Mouse (Mus musculus) hindbrain, embryonic 14.5 days (tissue): Measurements from ENCODE around the gene Snx32. TPM values are rescaled to one million over a fixed set of nuclear protein-coding genes. Genes with fewer than 3 reads are reported as not detected.

ENCODE experiments used
- ATAC-seq: fragments of 200-750 bp; cut with Nextera tagmentation; 2 replicates; pipeline ENCODE4 v1.8.0; 2017; ENCODE audit warnings: moderate number of reproducible peaks, mild to moderate bottlenecking, moderate TSS enrichment, moderate library complexity; ENCODE audit not compliant: low FRiP score
- DNase-seq: peaks from one replicate; pipeline ENCODE4 v3.0.0-alpha.2; 2015; ENCODE audit warnings: low spot score
- H3K27ac ChIP-seq: fragments of 300-500 bp; sonication (generic); 2 replicates; pipeline ENCODE4 v1.5.1; 2014; ENCODE audit warnings: mild to moderate bottlenecking, moderate library complexity
- H3K27me3 ChIP-seq: fragments of 300-500 bp; sonication (generic); 2 replicates; pipeline ENCODE4 v1.6.1; 2014; ENCODE audit warnings: mild to moderate bottlenecking, low read length, mixed read lengths; ENCODE audit not compliant: control insufficient read depth, insufficient read depth
- H3K36me3 ChIP-seq: fragments of 300-500 bp; sonication (generic); replicated peaks from 2 replicates; pipeline ENCODE4 v1.6.1; 2014; ENCODE audit not compliant: control insufficient read depth, insufficient read depth
- H3K4me1 ChIP-seq: fragments of 300-500 bp; sonication (generic); replicated peaks from 2 replicates; pipeline ENCODE4 v1.6.1; 2014; ENCODE audit warnings: antibody characterized with exemption, low read length, mixed read lengths; ENCODE audit not compliant: control insufficient read depth, insufficient read depth
- H3K4me2 ChIP-seq: fragments of 300-500 bp; sonication (generic); replicated peaks from 2 replicates; pipeline ENCODE4 v1.6.1; 2014; ENCODE audit warnings: mild to moderate bottlenecking, moderate library complexity
- H3K4me3 ChIP-seq: fragments of 300-500 bp; sonication (generic); replicated peaks from 2 replicates; pipeline ENCODE4 v1.5.1; 2014; ENCODE audit warnings: mild to moderate bottlenecking, low read length
- H3K9ac ChIP-seq: fragments of 300-500 bp; sonication (generic); 2 replicates; pipeline ENCODE4 v1.6.1; 2014
- H3K9me3 ChIP-seq: fragments of 300-500 bp; sonication (generic); 2 replicates; pipeline ENCODE4 v1.6.1; 2016; ENCODE audit warnings: low read length; ENCODE audit not compliant: control insufficient read depth
- WGBS: fragments of 180-500 bp; shearing (Covaris S2); extraction: QIAGEN DNeasy Blood & Tissue Kit; methylation state at CpG from one replicate; pipeline ENCODE4 v1.1.7; 2014; 5-methylcytosine and 5-hydroxymethylcytosine counted together
- polyA plus RNA-seq: library from polyadenylated mRNA; unstranded; fragments of >200 nt; fragmentation: Nextera tagmentation; extraction: Ambion mirVana; gene quantifications from 2 replicates; pipeline ENCODE4 v1.2.1, GENCODE M21; 2014

Gene Snx32
- polyA plus RNA-seq, 1 experiment from 2014 or later = 87.1 TPM

DNA sequence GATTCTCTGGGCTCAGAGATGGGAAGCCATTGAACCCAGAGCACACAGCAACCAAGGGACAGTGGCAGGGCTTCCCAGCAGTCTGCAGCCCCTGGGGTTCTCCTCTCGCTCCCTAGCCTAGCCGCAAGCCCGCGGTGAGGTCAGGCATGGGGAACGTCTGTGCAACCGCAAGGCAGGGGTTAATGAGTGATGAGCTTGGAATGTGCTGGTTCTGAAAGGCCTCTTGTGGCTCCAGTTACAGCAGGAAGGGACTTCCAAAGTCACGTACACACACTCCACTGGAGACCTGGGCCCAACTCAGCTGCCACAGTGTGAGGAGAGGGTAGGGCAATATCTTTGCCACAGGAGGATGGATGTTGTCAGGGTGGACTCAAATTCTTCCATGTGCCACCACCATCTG is 65.4 kb downstream of the Snx32 start:
- no peak overlapping the region for H3K9ac ChIP-seq
- peaks cover 51% of the 10 kb centered on the region for H3K27me3 ChIP-seq
- 35% methylated on average over 7 of the region's 7 CpGs for WGBS

GRCm38 (mm10) chr19:5444371-5444908 is 65.9 kb downstream of the Snx32 start:
- WGBS = 67% methylated on average over 9 of the region's 9 CpGs

More for the DNA sequence above, 65.4 kb downstream of the Snx32 start:
- Histone ChIP-seq H3K4me1 (peaks cover 10% of the 10 kb centered on the region; the same call in 1 of the 2 replicates), H3K36me3 (no peaks in the 10 kb centered on the region), H3K27ac (no peak overlapping the region), H3K4me3 (no peak overlapping the region), H3K4me2 (no peak overlapping the region), H3K9me3 (no peaks in the 10 kb centered on the region)
- ATAC-seq (no peak), DNase-seq (no peak)

More at GRCm38 (mm10) chr19:5444371-5444908, 65.9 kb downstream of the Snx32 start:
- no peak overlapping the region for H3K27ac ChIP-seq
- H3K36me3 ChIP-seq = no peaks in the 10 kb centered on the region
- H3K9me3 ChIP-seq = no peaks in the 10 kb centered on the region
- H3K27me3 ChIP-seq = peaks cover 46% of the 10 kb centered on the region
- H3K9ac ChIP-seq = no peak overlapping the region
- H3K4me1 ChIP-seq = peaks cover 10% of the 10 kb centered on the region; the same call in 1 of the 2 replicates
- ATAC-seq = no peak
- DNase-seq = no peak
- H3K4me2 ChIP-seq = no peak overlapping the region
- H3K4me3 ChIP-seq = no peak overlapping the region

Other genes starting within 250 kb of the Snx32 start
- gene Pacs1, start 237.4 kb downstream of the Snx32 start, polyA plus RNA-seq = 54.3 and 59.7 TPM in 2 replicates
- gene Sf3b2, start 215.1 kb downstream of the Snx32 start, polyA plus RNA-seq = 299 and 305 TPM in 2 replicates
- 34.2 and 39.8 TPM in 2 replicates for gene Gal3st3, start 212.2 kb downstream of the Snx32 start, polyA plus RNA-seq
- not detected in 2 replicates for gene Catsper1, start 174.8 kb downstream of the Snx32 start, polyA plus RNA-seq
- 11.2 and 12.2 TPM in 2 replicates for gene Cst6, start 161.0 kb downstream of the Snx32 start, polyA plus RNA-seq
- gene Eif1ad, start 143.8 kb downstream of the Snx32 start, polyA plus RNA-seq = 35.0 and 37.2 TPM in 2 replicates
- 308 and 323 TPM in 2 replicates for gene Banf1, start 143.4 kb downstream of the Snx32 start, polyA plus RNA-seq
- 53.3 and 57.3 TPM in 2 replicates for gene Sart1, start 121.8 kb downstream of the Snx32 start, polyA plus RNA-seq
- gene Tsga10ip, start 108.0 kb downstream of the Snx32 start, polyA plus RNA-seq = not detected in 2 replicates
- 237 and 253 TPM in 2 replicates for gene Drap1, start 85.6 kb downstream of the Snx32 start, polyA plus RNA-seq
- 61.3 and 66.0 TPM in 2 replicates for gene AI837181, start 85.4 kb downstream of the Snx32 start, polyA plus RNA-seq
- not detected in 2 replicates for gene Fosl1, start 63.0 kb downstream of the Snx32 start, polyA plus RNA-seq
- gene Ccdc85b, start 52.6 kb downstream of the Snx32 start, polyA plus RNA-seq = 10.4 and 10.9 TPM in 2 replicates
- 145 and 151 TPM in 2 replicates for gene Fibp, start 49.9 kb downstream of the Snx32 start, polyA plus RNA-seq
- 4.2 and 5.4 TPM in 2 replicates for gene Ctsw, start 42.0 kb downstream of the Snx32 start, polyA plus RNA-seq
- 37.8 and 41.1 TPM in 2 replicates for gene Efemp2, start 36.6 kb downstream of the Snx32 start, polyA plus RNA-seq
- 40.0 and 41.7 TPM in 2 replicates for gene Mus81, start 22.1 kb downstream of the Snx32 start, polyA plus RNA-seq
- 3,620 and 3,763 TPM in 2 replicates for gene Cfl1, start 20.1 kb downstream of the Snx32 start, polyA plus RNA-seq
- 0.21 and 0.58 TPM in 2 replicates for gene 1700020D05Rik, start 6.8 kb downstream of the Snx32 start, polyA plus RNA-seq
- 0.07 and 0.15 TPM in 2 replicates for gene Ovol1, start 50.1 kb upstream of the Snx32 start, polyA plus RNA-seq
- gene Ap5b1, start 57.5 kb upstream of the Snx32 start, polyA plus RNA-seq = 3.8 and 4.0 TPM in 2 replicates
- 55.1 and 55.3 TPM in 2 replicates for gene Rnaseh2c, start 91.3 kb upstream of the Snx32 start, polyA plus RNA-seq
- 38.4 and 41.0 TPM in 2 replicates for gene Kat5, start 99.7 kb upstream of the Snx32 start, polyA plus RNA-seq
- 30.2 and 31.0 TPM in 2 replicates for gene Rela, start 126.9 kb upstream of the Snx32 start, polyA plus RNA-seq
- gene Sipa1, start 153.2 kb upstream of the Snx32 start, polyA plus RNA-seq = 12.7 and 16.2 TPM in 2 replicates
- 11.4 and 11.5 TPM in 2 replicates for gene Map3k11, start 178.2 kb upstream of the Snx32 start, polyA plus RNA-seq
- 28.3 and 32.1 TPM in 2 replicates for gene Pcnx3, start 178.4 kb upstream of the Snx32 start, polyA plus RNA-seq
- gene Kcnk7, start 193.8 kb upstream of the Snx32 start, polyA plus RNA-seq = 0.36 TPM in 1 of 2 replicates, not detected in the other
- gene Ehbp1l1, start 215.8 kb upstream of the Snx32 start, polyA plus RNA-seq = 9.2 and 12.5 TPM in 2 replicates
- 140 and 144 TPM in 2 replicates for gene Fam89b, start 219.1 kb upstream of the Snx32 start, polyA plus RNA-seq
- gene Ltbp3, start 230.4 kb upstream of the Snx32 start, polyA plus RNA-seq = 13.8 and 15.8 TPM in 2 replicates